Mouse (Mus musculus) bone marrow, adult 2 months (tissue): ENCODE measurements at regions not wholly inside any gene's neighbourhood (a gene's known extent, or its start where the extent isn't known, plus 50 kb on each side); places are given as distances from the start of the nearest gene placed in this dataset.

ENCODE experiments used
- CTCF ChIP-seq: fragments of 200-500 bp; IDR thresholded peaks from 2 replicates; pipeline ENCODE4 v1.5.1; 2011; ENCODE audit warnings: low read length, control low read depth; ENCODE audit not compliant: control insufficient read depth, insufficient read depth
- POLR2A ChIP-seq: fragments of 200-500 bp; IDR thresholded peaks from 2 replicates; pipeline ENCODE4 v1.6.1; 2011; ENCODE audit warnings: low read depth, mild to moderate bottlenecking, control low read depth, low read length, borderline replicate concordance; ENCODE audit not compliant: control insufficient read depth

DNA sequence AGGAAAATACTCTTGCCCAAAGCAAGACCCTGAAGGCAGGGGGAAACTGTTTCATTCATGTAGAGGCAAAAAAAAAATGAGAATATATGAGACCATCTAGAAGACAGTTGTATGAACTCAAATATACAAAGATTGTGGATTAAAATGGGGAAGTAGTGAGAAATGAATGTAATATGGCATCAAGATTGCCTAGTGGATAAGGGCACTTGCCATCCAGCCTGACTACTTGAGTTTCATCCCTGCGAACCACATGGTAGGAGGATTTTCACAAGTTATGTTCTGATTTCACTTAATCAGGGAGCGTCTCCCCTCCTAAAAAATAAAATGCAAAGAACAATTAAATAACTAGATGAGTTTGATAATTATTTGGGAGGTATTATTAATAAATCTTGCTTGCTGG lies 81.8 kb upstream of the Tmem164 start:
- TF ChIP-seq CTCF (no peak), POLR2A (no peak)
